Mouse (Mus musculus): Measurements from ENCODE around the gene Gab1. TPM values are rescaled to one million over a fixed set of nuclear protein-coding genes. Genes with fewer than 3 reads are reported as not detected.

Gab1 gene
- polyA plus RNA-seq, 1 experiment from 2014 or later = 14.7 TPM

DNA sequence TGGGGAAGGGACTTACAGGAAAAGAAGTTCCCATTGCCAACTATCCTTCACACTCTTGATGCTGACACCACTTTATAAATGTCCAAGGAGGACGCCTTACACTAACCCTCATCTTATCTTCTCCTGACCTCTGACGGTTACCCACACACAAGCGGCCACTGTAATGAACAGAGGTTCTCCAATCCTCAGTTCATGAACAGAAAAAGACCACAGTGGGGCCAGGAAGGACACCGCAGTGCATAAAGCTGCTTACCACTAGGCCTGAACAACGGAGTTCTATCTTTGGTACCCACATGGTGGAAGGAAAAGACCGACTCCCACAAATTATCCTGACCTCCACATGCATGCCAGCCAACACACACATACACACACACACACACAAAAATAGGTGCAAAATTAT, 28.7 kb downstream of the Gab1 start:
- Histone ChIP-seq H3K4me3 (ENCODE audit: low read length) (no peak overlapping the region), H3K27ac (ENCODE audit: low read length) (no peak overlapping the region), H3K4me1 (ENCODE audit: insufficient read depth, low read length) (peaks cover 55% of the 10 kb centered on the region), H3K9me3 (ENCODE audit: low read length) (no peaks in the 10 kb centered on the region), H3K36me3 (ENCODE audit: insufficient read depth, low read length) (no peaks in the 10 kb centered on the region), H3K9ac (replicated peaks; ENCODE audit: low read length) (no peak overlapping the region), H3K27me3 (ENCODE audit: insufficient read depth, low read length) (no peaks in the 10 kb centered on the region), H3K4me2 (replicated peaks; ENCODE audit: low read depth, low read length) (no peak overlapping the region)
- ATAC-seq (ENCODE audit: low FRiP score, low TSS enrichment) = no peak
- WGBS = 77% methylated on average over 6 of the region's 6 CpGs

DNA sequence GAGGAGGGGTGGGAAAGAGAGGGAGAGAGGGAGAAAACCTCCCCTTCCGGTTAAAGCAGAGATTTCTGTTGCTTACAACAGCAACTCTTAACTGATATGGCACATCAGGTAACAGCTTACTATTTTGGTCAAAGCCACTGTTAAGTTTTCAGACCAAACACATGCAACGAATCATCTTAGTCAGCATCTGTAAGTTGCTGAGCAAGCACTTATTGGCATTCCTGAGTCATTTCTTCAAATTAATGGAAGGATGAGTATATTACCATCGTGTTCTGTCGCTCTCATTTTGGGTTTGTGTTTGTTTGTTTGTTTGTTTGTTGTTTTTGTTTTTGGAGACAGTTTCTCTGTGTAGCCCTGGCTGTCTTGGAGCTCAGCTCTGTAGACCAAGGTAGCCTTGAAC, 30.3 kb downstream of the Gab1 start:
- no peaks in the 10 kb centered on the region for H3K27me3 ChIP-seq (ENCODE audit: insufficient read depth, low read length)
- whole genome bisulfite sequencing = 79% methylated on average over 4 of the region's 4 CpGs

DNA sequence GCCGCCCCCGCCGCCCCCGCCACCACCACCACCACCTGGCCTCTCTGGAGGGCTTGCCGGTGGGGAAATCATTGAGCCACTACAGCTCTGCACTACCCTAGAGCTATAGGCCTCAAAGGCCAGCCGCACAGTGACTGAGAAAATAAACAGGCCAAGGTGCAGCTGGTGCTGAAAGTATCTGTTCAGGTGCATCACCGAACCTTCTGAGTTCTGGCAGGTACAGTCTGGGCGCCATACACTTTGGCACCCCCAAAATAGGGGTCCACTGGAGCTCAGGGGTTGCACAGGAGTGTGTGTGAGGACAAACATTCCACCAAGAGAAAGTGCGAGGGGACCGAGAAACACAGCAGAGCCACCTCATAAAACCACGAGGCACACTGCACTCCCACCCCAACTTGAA, 31.7 kb downstream of the Gab1 start:
- no peak overlapping the region for H3K4me2 ChIP-seq (replicated peaks; ENCODE audit: low read depth, low read length)

More for the DNA sequence above, 30.3 kb downstream of the Gab1 start:
- no peaks in the 10 kb centered on the region for H3K36me3 ChIP-seq (ENCODE audit: insufficient read depth, low read length)
- no peak overlapping the region for H3K27ac ChIP-seq (ENCODE audit: low read length)
- ATAC-seq (ENCODE audit: low FRiP score, low TSS enrichment) = no peak
- no peak overlapping the region for H3K4me3 ChIP-seq (ENCODE audit: low read length)
- H3K4me1 ChIP-seq (ENCODE audit: insufficient read depth, low read length) = peaks cover 52% of the 10 kb centered on the region
- H3K9me3 ChIP-seq (ENCODE audit: low read length) = no peaks in the 10 kb centered on the region
- H3K9ac ChIP-seq (replicated peaks; ENCODE audit: low read length) = no peak overlapping the region
- no peak overlapping the region for H3K4me2 ChIP-seq (replicated peaks; ENCODE audit: low read depth, low read length)

DNA sequence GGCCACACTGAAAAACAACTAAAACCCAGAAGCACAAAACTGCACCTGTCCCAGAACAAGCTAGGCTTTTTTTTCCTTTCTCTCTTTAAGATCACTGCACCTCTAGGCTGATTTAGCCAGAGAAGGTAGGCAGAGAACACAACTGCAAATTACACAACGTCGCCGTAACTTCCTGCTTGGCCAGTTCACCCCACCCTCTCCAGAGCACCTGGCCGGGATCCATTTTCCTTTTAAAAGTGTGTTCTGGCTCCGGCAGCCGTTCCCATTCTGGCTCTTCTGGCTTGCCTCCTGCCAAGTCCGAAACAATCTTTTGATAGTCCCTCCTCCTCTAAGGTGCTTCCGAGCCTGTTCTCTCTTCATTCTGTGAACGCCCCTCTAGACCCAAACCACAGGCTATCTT, 32.4 kb downstream of the Gab1 start:
- H3K27ac ChIP-seq (ENCODE audit: low read length) = peak overlapping the region; percentile 27; the same call in 1 of the 2 replicates
- H3K4me1 ChIP-seq (ENCODE audit: insufficient read depth, low read length) = peaks cover 38% of the 10 kb centered on the region
- H3K9me3 ChIP-seq (ENCODE audit: low read length) = no peaks in the 10 kb centered on the region
- no peak overlapping the region for H3K4me3 ChIP-seq (ENCODE audit: low read length)
- 0 out of 2 replicates have a peak overlapping the region, but pooled peaks have one; percentile 14 for H3K9ac ChIP-seq (replicated peaks; ENCODE audit: low read length)
- no peak for ATAC-seq (ENCODE audit: low FRiP score, low TSS enrichment)
- H3K36me3 ChIP-seq (ENCODE audit: insufficient read depth, low read length) = no peaks in the 10 kb centered on the region
- WGBS = 64% methylated on average over 9 of the region's 9 CpGs
- H3K27me3 ChIP-seq (ENCODE audit: insufficient read depth, low read length) = no peaks in the 10 kb centered on the region
- no peak overlapping the region for H3K4me2 ChIP-seq (replicated peaks; ENCODE audit: low read depth, low read length)

More for the DNA sequence above, 31.7 kb downstream of the Gab1 start:
- Histone ChIP-seq H3K9me3 (ENCODE audit: low read length) (no peaks in the 10 kb centered on the region), H3K4me3 (ENCODE audit: low read length) (no peak overlapping the region), H3K27ac (ENCODE audit: low read length) (peak overlapping the region; percentile 27; the same call in 1 of the 2 replicates), H3K27me3 (ENCODE audit: insufficient read depth, low read length) (no peaks in the 10 kb centered on the region), H3K9ac (replicated peaks; ENCODE audit: low read length) (no peak overlapping the region), H3K4me1 (ENCODE audit: insufficient read depth, low read length) (peaks cover 45% of the 10 kb centered on the region), H3K36me3 (ENCODE audit: insufficient read depth, low read length) (no peaks in the 10 kb centered on the region)
- ATAC-seq (ENCODE audit: low FRiP score, low TSS enrichment) = no peak
- 49% methylated on average over 11 of the region's 11 CpGs for WGBS

DNA sequence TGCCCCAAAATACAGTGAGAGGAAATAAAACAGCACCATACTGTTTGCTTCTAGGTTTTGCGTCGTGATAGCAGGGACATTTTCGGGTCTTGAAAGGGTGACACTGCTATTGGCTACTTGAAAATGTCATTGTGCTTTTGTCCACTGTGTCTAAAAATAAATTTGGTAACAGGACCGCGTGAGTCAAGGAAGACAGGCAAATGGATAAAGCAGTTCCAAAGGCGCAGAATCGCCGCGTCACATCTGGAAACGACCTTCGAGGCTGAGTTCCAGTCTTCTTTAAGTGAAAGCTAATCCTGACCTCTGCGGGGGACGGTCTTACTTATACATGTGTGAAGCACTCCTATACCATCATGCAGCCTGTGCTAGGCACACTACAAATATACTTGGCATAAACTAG, 35.0 kb downstream of the Gab1 start:
- 88% methylated on average over 13 of the region's 13 CpGs for WGBS
- ATAC-seq (ENCODE audit: low FRiP score, low TSS enrichment) = no peak

DNA sequence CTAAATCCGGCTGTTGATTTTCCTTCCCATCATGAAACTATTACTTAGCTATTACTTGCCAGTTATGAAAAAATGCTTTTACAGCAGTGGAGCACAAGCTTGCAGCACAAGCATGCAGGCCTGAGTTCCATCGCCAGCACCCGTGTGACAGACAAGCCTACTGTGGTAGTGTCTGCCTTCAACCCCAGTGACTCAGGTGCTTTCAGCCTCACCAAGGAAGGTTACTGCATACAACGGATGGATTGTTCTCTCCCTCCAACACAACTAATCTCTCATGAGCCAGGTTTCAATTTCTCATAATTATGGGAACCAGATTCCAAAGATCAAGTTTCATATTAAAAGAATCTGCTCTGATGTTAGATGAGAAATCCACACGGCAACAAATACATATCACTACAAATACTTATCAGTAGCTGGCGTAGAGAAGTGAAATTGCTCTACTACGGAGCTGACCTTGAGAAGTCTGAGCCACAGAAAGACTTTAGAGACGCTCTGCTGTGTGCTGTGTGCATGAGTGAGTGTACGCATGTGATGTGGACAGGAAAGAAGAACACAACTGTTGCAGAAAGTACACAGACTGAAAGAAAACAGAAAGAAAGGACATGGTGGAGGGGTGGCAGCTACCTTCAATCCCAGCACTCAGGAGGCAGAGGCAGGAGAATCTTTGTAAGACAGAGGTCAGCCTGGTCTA, 36.4 kb downstream of the Gab1 start:
- peaks cover 18% of the 10 kb centered on the region for H3K4me1 ChIP-seq (ENCODE audit: insufficient read depth, low read length)
- H3K4me3 ChIP-seq (ENCODE audit: low read length) = no peak overlapping the region
- H3K4me2 ChIP-seq (replicated peaks; ENCODE audit: low read depth, low read length) = no peak overlapping the region
- H3K9me3 ChIP-seq (ENCODE audit: low read length) = no peaks in the 10 kb centered on the region
- H3K27me3 ChIP-seq (ENCODE audit: insufficient read depth, low read length) = no peaks in the 10 kb centered on the region
- H3K36me3 ChIP-seq (ENCODE audit: insufficient read depth, low read length) = no peaks in the 10 kb centered on the region
- peak overlapping the region; percentile 52; the same call in 1 of the 2 replicates for H3K27ac ChIP-seq (ENCODE audit: low read length)
- 82% methylated on average over 9 of the region's 9 CpGs for WGBS
- ATAC-seq (ENCODE audit: low FRiP score, low TSS enrichment) = no peak
- no peak overlapping the region for H3K9ac ChIP-seq (replicated peaks; ENCODE audit: low read length)

More for the DNA sequence above, 35.0 kb downstream of the Gab1 start:
- Histone ChIP-seq H3K9ac (replicated peaks; ENCODE audit: low read length) (no peak overlapping the region), H3K4me3 (ENCODE audit: low read length) (no peak overlapping the region), H3K27me3 (ENCODE audit: insufficient read depth, low read length) (no peaks in the 10 kb centered on the region), H3K9me3 (ENCODE audit: low read length) (no peaks in the 10 kb centered on the region), H3K4me2 (replicated peaks; ENCODE audit: low read depth, low read length) (no peak overlapping the region), H3K27ac (ENCODE audit: low read length) (no peak overlapping the region), H3K36me3 (ENCODE audit: insufficient read depth, low read length) (no peaks in the 10 kb centered on the region), H3K4me1 (ENCODE audit: insufficient read depth, low read length) (peaks cover 29% of the 10 kb centered on the region)

DNA sequence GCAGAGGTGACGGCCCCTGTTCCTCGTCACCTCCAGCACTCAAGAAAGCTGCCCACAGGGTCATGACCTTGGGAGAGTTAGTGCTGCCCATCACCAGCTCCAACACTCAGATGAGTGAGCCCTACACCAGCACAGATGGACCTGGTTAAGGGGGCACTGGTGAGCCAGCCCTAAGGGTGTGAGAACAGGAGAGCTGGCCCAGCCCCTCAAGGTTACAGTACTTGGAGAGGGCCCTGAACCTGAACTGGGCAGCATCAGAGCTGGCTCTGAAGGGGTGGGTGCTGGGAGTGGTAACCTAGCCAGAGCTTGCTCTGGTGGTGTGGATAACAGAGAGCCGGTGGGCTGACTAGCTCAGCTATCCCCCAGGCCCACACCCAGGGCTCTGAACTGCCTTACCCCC, 37.8 kb downstream of the Gab1 start:
- 88% methylated on average over 3 of the region's 3 CpGs for WGBS
- Histone ChIP-seq H3K27ac (ENCODE audit: low read length) (no peak overlapping the region), H3K9ac (replicated peaks; ENCODE audit: low read length) (no peak overlapping the region), H3K27me3 (ENCODE audit: insufficient read depth, low read length) (no peaks in the 10 kb centered on the region), H3K4me1 (ENCODE audit: insufficient read depth, low read length) (peaks cover 15% of the 10 kb centered on the region), H3K9me3 (ENCODE audit: low read length) (no peaks in the 10 kb centered on the region), H3K4me2 (replicated peaks; ENCODE audit: low read depth, low read length) (no peak overlapping the region), H3K36me3 (ENCODE audit: insufficient read depth, low read length) (no peaks in the 10 kb centered on the region), H3K4me3 (ENCODE audit: low read length) (no peak overlapping the region)
- 0 out of 2 replicates have a peak, but pooled peaks have one; percentile 33 for ATAC-seq (ENCODE audit: low FRiP score, low TSS enrichment)

DNA sequence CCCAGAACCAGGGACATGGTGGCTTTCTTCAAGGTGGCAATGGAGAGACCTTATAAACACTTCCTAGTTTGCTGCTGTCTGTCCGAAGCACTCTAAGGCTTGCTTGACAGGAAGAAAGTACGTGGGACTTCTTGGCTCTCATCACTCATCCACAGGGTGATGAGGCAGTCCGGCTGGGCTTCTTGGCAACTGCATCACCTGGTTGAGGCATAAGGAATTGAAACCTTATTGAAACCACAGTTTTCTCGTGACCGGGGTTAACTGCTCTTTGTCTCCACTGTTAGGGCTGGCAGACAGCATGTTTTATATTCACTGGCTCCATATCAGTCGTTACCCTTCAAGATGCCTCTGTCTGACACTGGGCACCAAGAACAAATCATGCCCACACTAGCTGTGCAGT, 40.2 kb downstream of the Gab1 start:
- Histone ChIP-seq H3K4me2 (replicated peaks; ENCODE audit: low read depth, low read length) (no peak overlapping the region), H3K36me3 (ENCODE audit: insufficient read depth, low read length) (no peaks in the 10 kb centered on the region), H3K9me3 (ENCODE audit: low read length) (no peaks in the 10 kb centered on the region), H3K27me3 (ENCODE audit: insufficient read depth, low read length) (no peaks in the 10 kb centered on the region), H3K4me1 (ENCODE audit: insufficient read depth, low read length) (peaks cover 24% of the 10 kb centered on the region), H3K4me3 (ENCODE audit: low read length) (no peak overlapping the region), H3K27ac (ENCODE audit: low read length) (no peak overlapping the region), H3K9ac (replicated peaks; ENCODE audit: low read length) (no peak overlapping the region)
- 77% methylated on average over 6 of the region's 6 CpGs for WGBS
- ATAC-seq (ENCODE audit: low FRiP score, low TSS enrichment) = no peak

DNA sequence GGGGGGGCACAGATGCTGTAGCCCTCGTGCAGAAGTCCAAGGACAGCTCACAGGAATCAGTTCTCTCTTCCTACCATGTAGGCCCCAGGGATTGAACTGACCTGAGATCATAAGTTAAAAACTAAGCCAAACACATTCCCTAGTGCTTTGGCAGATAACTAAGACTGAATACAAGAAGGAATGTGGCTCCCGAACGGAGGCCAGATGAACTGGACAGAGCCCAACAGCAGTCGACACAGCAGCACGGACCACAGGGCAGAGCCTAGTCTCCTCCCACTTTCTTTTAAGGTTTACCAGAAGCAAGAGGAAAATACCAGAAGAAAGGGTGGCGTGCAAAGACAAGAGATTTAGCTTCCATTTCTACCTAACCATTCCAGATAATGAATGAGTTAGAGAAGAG, 42.1 kb downstream of the Gab1 start:
- ATAC-seq (ENCODE audit: low FRiP score, low TSS enrichment) = peak; percentile 72
- peak overlapping the region; percentile 46; the same call in 1 of the 2 replicates for H3K27ac ChIP-seq (ENCODE audit: low read length)
- no peak overlapping the region for H3K4me3 ChIP-seq (ENCODE audit: low read length)
- WGBS = 38% methylated on average over 6 of the region's 6 CpGs
- peaks cover 32% of the 10 kb centered on the region for H3K4me1 ChIP-seq (ENCODE audit: insufficient read depth, low read length)
- H3K9me3 ChIP-seq (ENCODE audit: low read length) = no peaks in the 10 kb centered on the region
- no peaks in the 10 kb centered on the region for H3K27me3 ChIP-seq (ENCODE audit: insufficient read depth, low read length)
- no peak overlapping the region for H3K9ac ChIP-seq (replicated peaks; ENCODE audit: low read length)
- H3K36me3 ChIP-seq (ENCODE audit: insufficient read depth, low read length) = no peaks in the 10 kb centered on the region
- no peak overlapping the region for H3K4me2 ChIP-seq (replicated peaks; ENCODE audit: low read depth, low read length)

DNA sequence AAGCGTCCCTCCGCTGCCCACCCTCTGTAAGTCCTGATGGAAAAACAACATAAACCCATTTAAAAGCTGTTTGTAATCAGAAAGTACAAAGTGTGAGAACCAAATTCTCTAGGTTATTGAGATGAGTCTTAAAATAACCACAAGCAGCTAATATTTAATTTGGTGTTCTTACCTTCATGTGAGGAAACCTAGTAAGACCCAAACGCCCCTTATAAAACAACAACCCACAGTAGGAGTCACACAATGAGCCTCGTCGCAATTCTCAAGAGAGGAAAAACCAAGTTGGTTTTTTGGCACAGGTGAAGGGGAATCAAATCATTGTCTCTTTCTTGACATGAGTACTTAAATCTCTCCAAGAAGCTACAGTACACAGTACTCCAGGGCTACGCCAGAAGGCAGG, 44.9 kb downstream of the Gab1 start:
- H3K27ac ChIP-seq (ENCODE audit: low read length) = no peak overlapping the region
- 64% methylated on average over 6 of the region's 6 CpGs for WGBS
- H3K36me3 ChIP-seq (ENCODE audit: insufficient read depth, low read length) = no peaks in the 10 kb centered on the region
- H3K4me3 ChIP-seq (ENCODE audit: low read length) = no peak overlapping the region
- H3K4me2 ChIP-seq (replicated peaks; ENCODE audit: low read depth, low read length) = no peak overlapping the region
- H3K27me3 ChIP-seq (ENCODE audit: insufficient read depth, low read length) = no peaks in the 10 kb centered on the region
- no peak overlapping the region for H3K9ac ChIP-seq (replicated peaks; ENCODE audit: low read length)
- no peak for ATAC-seq (ENCODE audit: low FRiP score, low TSS enrichment)
- H3K9me3 ChIP-seq (ENCODE audit: low read length) = no peaks in the 10 kb centered on the region
- peaks cover 50% of the 10 kb centered on the region for H3K4me1 ChIP-seq (ENCODE audit: insufficient read depth, low read length)
